Mouse (Mus musculus) ovary, postnatal 10 days (tissue): ENCODE data around the gene Ephb4.

Experiments
- DNase-seq: peaks from one replicate; pipeline ENCODE4 v3.0.0; 2022; ENCODE audit warnings: low spot score

Ephb4 gene

DNA sequence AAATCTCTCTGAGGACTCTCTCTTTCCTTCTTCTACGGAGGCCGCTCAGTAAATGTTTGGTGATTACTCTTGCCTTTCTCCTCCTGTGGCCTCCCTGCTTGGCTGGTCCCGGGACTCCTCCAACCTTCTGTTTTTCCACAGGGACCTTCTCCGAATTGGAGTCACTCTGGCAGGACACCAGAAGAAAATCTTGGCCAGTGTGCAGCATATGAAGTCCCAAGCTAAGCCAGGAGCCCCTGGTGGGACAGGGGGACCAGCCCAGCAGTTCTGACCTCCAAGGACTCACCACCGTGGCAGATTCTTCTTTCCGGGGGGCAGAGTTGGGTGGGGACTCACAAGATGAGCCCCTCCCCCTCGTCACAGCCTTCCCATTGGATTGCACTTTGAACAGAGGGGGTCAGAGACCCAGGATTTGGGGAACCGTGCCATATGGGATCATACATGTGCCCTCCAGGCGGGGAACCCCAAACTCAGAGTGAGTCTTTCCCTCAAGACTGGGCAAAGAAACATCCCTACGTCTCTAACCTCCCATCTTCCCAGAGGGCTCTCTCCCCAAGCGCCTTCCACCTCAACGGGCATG, 23.6 kb downstream of the Ephb4 start:
- no peak for DNase-seq

GRCm38 (mm10) chr5:137374521-137375080, 24.7 kb downstream of the Ephb4 start:
- no peak for DNase-seq

- no peak for DNase-seq
These were observed 25.7 kb downstream of the Ephb4 start for GRCm38 (mm10) chr5:137375627-137376026.

DNA sequence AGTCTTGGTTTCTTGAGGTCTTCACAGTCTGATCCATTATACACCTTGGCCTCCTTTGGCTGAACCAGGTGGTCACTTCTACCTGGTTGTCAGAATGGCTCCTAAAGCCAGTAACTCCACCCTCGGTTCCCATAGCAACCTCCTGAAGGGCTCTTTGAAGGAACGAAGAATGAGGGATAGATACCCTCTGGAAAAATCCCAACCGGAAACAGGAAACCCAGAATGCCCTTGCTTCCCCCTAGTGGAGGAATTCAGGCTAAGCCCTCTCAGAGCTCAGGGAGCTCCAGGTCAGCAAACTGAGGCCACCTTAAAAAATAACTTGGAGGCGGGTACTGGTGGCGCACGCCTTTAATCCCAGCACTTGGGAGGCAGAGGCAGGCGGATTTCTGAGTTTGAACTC, 26.3 kb downstream of the Ephb4 start:
- no peak for DNase-seq

GRCm38 (mm10) chr5:137376722-137377121, 26.8 kb downstream of the Ephb4 start:
- no peak for DNase-seq

- DNase-seq: no peak
These were observed 27.3 kb downstream of the Ephb4 start for GRCm38 (mm10) chr5:137377176-137377575.

DNA sequence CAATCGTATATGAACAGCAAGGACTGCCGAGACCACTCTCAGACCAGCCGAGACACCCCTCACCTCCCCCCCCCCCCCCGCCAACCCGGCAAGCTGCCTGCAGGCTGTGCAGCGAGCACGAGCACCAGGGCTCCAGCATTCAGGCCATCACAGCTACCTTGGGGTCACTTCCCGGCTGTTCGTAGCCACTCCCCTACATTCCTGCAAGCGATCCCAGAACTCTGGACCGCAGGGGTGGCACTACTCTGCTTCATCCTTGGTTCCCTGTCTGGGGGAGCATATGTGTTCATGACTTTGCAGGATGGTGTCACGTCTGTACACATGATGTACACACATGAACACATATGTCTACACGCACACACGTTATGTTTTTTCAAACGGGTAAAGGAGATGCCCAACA, 27.7 kb downstream of the Ephb4 start:
- no peak for DNase-seq

- no peak for DNase-seq
These were observed 31.2 kb downstream of the Ephb4 start for GRCm38 (mm10) chr5:137381152-137381551.

- DNase-seq: no peak
These were observed 33.5 kb downstream of the Ephb4 start for GRCm38 (mm10) chr5:137383441-137383840.

- no peak for DNase-seq
These were observed 36.8 kb downstream of the Ephb4 start for GRCm38 (mm10) chr5:137386712-137387111.

DNA sequence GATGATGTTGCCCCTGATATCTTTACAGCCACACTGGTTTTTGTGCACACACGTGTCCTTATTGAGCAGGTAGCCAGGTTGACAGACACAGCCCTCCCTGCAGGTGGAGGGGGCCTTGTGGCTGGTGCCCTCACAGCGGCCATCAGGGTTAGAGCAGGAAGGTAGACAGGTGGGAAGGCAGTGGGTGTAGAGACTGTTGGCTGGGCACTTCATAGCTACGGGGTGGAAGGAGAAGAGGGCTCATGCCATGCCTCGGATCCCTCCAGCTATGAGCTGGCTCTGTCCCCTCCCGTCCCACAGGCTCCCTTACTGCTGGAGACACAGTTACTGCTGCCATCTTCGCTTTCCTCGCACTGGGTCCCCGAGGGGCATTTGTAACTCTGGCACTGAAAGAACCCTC, 41.7 kb downstream of the Ephb4 start:
- no peak for DNase-seq

DNA sequence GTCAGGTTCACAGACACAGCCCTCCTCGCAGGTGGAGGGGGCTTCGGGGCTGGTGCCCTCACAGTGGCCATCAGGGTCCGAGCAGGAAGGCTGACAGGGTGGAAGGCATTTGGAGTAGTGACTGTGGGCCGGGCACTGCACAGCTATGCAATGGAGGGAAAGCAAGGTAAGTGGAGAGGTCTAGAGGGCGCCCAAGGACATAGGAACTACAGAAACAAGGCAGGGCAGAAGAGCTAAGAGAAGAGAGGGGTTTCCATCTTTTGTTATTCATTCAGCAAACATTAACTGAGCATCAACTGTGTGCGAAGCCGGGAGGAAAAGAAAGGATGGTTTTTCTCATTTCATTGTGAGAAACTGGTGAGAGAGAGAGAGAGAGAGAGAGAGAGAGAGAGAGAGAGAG, 44.5 kb downstream of the Ephb4 start:
- no peak for DNase-seq

DNA sequence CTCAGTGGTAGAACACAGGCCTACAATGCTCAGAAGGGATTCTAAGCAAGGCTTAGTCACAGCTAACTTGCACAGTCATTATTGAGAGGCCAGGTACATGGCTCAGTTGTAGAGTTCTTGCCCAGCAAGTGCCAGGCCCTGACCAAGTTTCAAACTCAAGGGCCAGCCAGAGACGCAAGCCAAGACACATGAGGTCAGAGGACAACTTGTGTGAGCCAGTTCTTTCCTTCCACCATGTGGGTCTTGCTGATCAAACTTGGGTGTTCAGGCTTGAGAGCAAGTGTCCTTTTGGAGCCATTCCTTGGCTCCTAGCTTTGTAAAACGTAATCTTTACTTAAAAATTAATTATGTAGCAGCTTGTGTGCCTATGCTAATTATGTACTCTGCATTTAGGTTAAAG, 54.2 kb downstream of the Ephb4 start:
- DNase-seq: no peak

DNA sequence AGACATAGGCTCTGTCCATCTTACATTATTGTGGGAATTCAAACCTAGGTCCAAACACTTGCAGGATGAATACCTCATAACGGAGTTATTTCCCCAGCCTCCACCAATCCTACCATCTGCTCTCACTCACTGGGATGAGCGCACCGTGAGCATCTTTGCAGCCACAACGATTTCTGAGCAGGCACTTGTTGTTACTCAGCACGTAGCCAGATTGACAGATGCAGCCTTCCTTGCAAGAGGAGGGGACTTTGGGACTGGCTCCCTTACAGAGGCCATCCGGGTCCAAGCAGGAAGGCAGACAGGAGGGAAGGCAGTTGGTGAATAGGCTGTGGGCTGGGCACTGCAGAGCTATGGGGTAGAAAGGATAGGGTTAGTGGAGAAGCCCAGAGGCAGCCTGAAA, 59.5 kb downstream of the Ephb4 start:
- no peak for DNase-seq

GRCm38 (mm10) chr5:137410066-137410465, 60.2 kb downstream of the Ephb4 start:
- DNase-seq: no peak

DNA sequence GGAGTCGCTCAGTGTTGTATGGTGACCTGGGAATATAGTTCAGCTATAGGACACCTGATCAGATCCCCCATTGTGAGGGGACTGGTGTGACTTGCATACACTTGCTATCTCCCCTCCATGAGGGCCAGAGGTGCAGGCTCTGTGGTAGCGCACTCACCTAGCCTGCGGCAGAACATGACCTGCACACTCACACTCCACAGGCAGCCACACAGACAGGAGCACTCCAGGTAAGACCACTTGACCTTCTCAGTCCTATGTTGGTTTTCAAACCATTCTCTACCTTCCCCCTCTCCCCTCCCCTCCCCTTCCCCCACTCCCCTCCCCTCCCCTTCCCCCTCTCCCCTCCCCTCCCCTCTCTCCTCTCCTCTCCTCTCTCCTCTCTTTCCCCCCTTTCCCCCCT, 60.6 kb downstream of the Ephb4 start:
- no peak for DNase-seq

GRCm38 (mm10) chr5:137411235-137411634, 61.3 kb downstream of the Ephb4 start:
- DNase-seq: no peak

GRCm38 (mm10) chr5:137414253-137414652, 64.3 kb downstream of the Ephb4 start:
- DNase-seq: no peak

DNA sequence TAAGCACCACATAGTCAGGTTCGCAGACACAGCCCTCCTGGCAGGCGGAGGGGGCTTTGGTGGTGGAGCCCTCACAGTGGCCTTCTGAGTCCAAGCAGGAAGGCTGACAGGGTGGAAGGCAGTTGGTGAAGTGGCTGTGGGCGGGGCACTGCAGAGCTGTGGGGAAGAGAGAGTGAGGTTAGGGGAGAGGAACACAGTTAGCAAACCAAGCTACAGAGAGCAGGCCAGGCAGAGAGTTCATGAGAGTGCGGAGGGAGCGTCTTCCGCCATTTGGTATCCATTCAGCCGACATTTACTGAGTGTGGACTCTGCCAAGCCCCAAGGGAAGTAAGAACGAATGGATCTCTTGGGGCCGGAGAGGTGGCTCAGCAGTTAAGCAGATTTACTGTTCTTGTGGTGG, 69.2 kb downstream of the Ephb4 start:
- no peak for DNase-seq

DNA sequence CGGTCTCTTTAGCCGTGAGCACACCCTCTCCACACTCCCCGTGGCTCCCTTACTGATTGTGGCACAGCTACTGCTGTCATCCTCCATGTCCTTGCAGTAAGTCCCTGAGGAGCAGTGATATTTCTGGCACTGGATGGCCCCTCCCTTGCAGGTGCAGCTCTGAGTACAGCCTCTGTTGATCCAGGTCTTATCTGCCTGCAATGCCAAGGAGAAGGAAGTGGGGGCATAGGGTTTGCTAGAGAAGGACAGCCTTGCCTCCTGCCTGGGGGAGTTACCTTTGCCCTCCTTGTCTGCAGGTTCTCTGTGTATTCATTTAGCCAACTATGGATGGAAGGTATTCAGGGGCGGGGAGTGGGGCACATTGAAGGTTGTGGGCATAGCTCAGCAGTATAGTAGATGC, 69.9 kb downstream of the Ephb4 start:
- DNase-seq: no peak

- DNase-seq: no peak
These were observed 75.7 kb downstream of the Ephb4 start for GRCm38 (mm10) chr5:137425648-137426047.
